Mouse (Mus musculus): ENCODE results near the gene Accs. TPM values are rescaled to one million over a fixed set of nuclear protein-coding genes. Genes with fewer than 3 reads are reported as not detected.
A peak's percentile ranks its signal among the peaks of the same experiment; 100 is the strongest.

Gene Accs
- polyA plus RNA-seq, 1 experiment: 14.8 TPM

DNA sequence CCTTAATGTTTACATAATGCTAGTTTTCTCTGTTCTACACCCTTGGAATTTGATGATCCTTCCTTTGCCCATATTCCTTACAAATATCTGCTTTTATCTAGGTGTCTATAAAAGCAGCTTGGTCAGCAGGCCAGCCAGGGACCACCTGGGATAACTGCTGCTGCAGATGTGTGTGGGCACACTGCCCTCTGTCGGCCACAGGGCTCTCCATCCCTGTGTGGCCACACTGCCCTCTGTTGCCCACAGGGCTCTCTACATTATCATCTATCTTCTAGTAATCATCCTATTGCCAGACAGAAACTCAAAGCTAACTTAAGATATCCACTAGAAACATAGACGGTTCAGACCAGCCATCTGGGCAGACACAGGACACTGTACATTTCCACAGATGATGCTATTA is 39.8 kb downstream of the Accs start:
- TF ChIP-seq POLR2A (IDR thresholded peaks at IDR 0.05; ENCODE audit: low read depth, low read length): no peak
- peak; percentile 96 for TF ChIP-seq CTCF (conservative IDR thresholded peaks at IDR 0.05; ENCODE audit: insufficient read depth, insufficient read length, low read depth, low read length)
- peaks cover 2% of the 10 kb centered on the region; the same call in 1 of the 2 replicates for H3K36me3 ChIP-seq (ENCODE audit: control insufficient read depth, insufficient read depth, low read length)
- no peaks in the 10 kb centered on the region for H3K4me1 ChIP-seq (ENCODE audit: control insufficient read depth, insufficient read depth, low read length)
- H3K27me3 ChIP-seq (replicated peaks; ENCODE audit: control insufficient read depth, insufficient read depth, low read length): no peaks in the 10 kb centered on the region
- no peak overlapping the region for H3K4me3 ChIP-seq (ENCODE audit: insufficient read depth, low read depth, low read length)
- WGBS: 13% methylated on average over 2 of the region's 2 CpGs
- H3K27ac ChIP-seq (ENCODE audit: insufficient read depth, low read depth, low read length): no peak overlapping the region
- DNase-seq: peak; percentile 54

GRCm38 (mm10) chr2:93808071-93808470 is 41.7 kb downstream of the Accs start:
- WGBS: 83% methylated on average over 5 of the region's 5 CpGs
- no peak overlapping the region for H3K4me3 ChIP-seq (ENCODE audit: insufficient read depth, low read depth, low read length)
- no peak for TF ChIP-seq CTCF (conservative IDR thresholded peaks at IDR 0.05; ENCODE audit: insufficient read depth, insufficient read length, low read depth, low read length)
- no peak for TF ChIP-seq POLR2A (IDR thresholded peaks at IDR 0.05; ENCODE audit: low read depth, low read length)
- peaks cover 2% of the 10 kb centered on the region; the same call in 1 of the 2 replicates for H3K36me3 ChIP-seq (ENCODE audit: control insufficient read depth, insufficient read depth, low read length)
- no peaks in the 10 kb centered on the region for H3K27me3 ChIP-seq (replicated peaks; ENCODE audit: control insufficient read depth, insufficient read depth, low read length)
- no peak overlapping the region for H3K27ac ChIP-seq (ENCODE audit: insufficient read depth, low read depth, low read length)
- DNase-seq: no peak
- H3K4me1 ChIP-seq (ENCODE audit: control insufficient read depth, insufficient read depth, low read length): no peaks in the 10 kb centered on the region

DNA sequence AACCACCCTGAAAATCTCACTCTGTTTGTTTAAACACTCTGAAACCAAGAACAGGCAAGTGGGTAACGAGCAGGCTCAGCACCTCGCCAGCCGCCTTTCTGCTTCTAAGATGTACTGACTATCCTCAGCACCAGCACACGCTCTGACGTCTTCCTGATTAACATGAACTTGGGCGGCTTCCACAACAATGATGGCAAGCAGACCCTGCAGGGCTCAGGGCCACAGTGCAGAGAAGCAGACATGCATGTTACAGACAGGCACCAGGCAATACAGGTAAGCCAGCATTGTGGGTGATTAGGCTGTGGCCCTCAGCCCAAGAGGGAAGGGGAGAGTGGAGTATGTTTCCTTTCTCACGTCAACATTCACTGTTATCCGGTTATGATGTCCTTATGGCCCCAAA is 42.3 kb downstream of the Accs start:
- Histone ChIP-seq H3K36me3 (ENCODE audit: control insufficient read depth, insufficient read depth, low read length) (peaks cover under 1% of the 10 kb centered on the region; the same call in 1 of the 2 replicates), H3K4me1 (ENCODE audit: control insufficient read depth, insufficient read depth, low read length) (no peaks in the 10 kb centered on the region), H3K27ac (ENCODE audit: insufficient read depth, low read depth, low read length) (no peak overlapping the region), H3K27me3 (replicated peaks; ENCODE audit: control insufficient read depth, insufficient read depth, low read length) (no peaks in the 10 kb centered on the region), H3K4me3 (ENCODE audit: insufficient read depth, low read depth, low read length) (no peak overlapping the region)
- WGBS: 89% methylated on average over 8 of the region's 8 CpGs
- TF ChIP-seq POLR2A (IDR thresholded peaks at IDR 0.05; ENCODE audit: low read depth, low read length): no peak
- TF ChIP-seq CTCF (conservative IDR thresholded peaks at IDR 0.05; ENCODE audit: insufficient read depth, insufficient read length, low read depth, low read length): no peak
- DNase-seq: no peak

DNA sequence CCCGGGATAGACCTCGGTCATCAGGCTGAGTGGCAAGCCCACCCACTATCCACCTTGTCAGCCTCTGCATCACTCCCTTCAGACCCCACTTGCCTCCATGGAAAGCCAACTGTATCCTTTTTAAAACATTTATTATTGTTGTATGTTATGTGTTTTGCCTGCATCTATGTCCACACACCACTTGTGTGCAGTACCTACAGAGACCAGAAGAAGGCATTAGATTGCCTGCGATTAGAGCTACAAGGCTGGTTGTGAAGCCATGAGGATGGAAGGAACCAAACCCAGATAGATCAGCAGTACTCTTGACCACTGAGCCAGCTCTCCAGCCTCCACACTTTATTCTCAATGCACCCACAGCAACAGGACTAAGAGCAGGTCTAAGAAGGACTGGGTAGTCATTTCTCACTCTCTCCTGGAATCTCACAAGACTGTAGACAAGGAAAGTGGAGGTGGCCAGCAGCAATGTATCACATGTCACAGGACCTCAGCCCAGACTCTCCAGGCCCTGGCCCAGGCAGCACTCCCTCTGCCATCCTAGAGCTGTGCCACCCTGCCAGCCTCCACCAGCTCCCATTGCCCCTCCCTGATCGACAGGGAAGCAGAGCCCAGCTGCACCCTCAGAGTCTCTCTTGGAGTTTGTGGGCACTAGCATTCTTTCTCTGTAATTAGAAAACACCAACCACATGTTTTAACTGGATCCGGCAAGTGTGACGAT is 43.1 kb downstream of the Accs start:
- no peak for DNase-seq
- Histone ChIP-seq H3K27ac (ENCODE audit: insufficient read depth, low read depth, low read length) (no peak overlapping the region), H3K4me1 (ENCODE audit: control insufficient read depth, insufficient read depth, low read length) (no peaks in the 10 kb centered on the region), H3K36me3 (ENCODE audit: control insufficient read depth, insufficient read depth, low read length) (no peaks in the 10 kb centered on the region; the same call in 1 of the 2 replicates), H3K4me3 (ENCODE audit: insufficient read depth, low read depth, low read length) (no peak overlapping the region), H3K27me3 (replicated peaks; ENCODE audit: control insufficient read depth, insufficient read depth, low read length) (no peaks in the 10 kb centered on the region)
- WGBS: 92% methylated on average over 6 of the region's 6 CpGs
- TF ChIP-seq CTCF (conservative IDR thresholded peaks at IDR 0.05; ENCODE audit: insufficient read depth, insufficient read length, low read depth, low read length): no peak
- TF ChIP-seq POLR2A (IDR thresholded peaks at IDR 0.05; ENCODE audit: low read depth, low read length): no peak

GRCm38 (mm10) chr2:93805523-93805922 is 44.2 kb downstream of the Accs start:
- Histone ChIP-seq H3K36me3 (ENCODE audit: control insufficient read depth, insufficient read depth, low read length) (no peaks in the 10 kb centered on the region; the same call in 1 of the 2 replicates), H3K4me3 (ENCODE audit: insufficient read depth, low read depth, low read length) (no peak overlapping the region), H3K27me3 (replicated peaks; ENCODE audit: control insufficient read depth, insufficient read depth, low read length) (no peaks in the 10 kb centered on the region), H3K4me1 (ENCODE audit: control insufficient read depth, insufficient read depth, low read length) (no peaks in the 10 kb centered on the region), H3K27ac (ENCODE audit: insufficient read depth, low read depth, low read length) (no peak overlapping the region)
- no peak for DNase-seq
- WGBS: 88% methylated on average over 4 of the region's 4 CpGs
- no peak for TF ChIP-seq POLR2A (IDR thresholded peaks at IDR 0.05; ENCODE audit: low read depth, low read length)
- TF ChIP-seq CTCF (conservative IDR thresholded peaks at IDR 0.05; ENCODE audit: insufficient read depth, insufficient read length, low read depth, low read length): no peak

DNA sequence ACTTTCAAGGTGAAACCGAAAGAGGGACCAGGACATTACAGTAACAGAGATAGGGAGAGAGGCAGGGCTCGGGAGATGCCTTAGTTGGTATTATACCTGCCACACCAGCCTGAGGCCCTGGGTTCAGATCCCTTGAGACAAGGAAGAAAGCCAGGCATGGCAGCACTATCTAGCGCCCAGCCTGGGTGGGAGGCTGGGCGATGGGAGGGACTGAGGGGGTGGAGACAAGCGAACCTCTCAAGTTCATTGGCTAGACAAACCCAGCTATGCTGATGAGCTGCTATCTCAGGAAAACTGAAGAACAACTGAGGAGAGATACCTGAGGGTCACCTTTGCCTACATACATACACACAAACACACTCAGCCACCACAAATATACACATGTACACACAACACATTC is 44.7 kb downstream of the Accs start:
- H3K36me3 ChIP-seq (ENCODE audit: control insufficient read depth, insufficient read depth, low read length): no peaks in the 10 kb centered on the region; the same call in 1 of the 2 replicates
- no peaks in the 10 kb centered on the region for H3K27me3 ChIP-seq (replicated peaks; ENCODE audit: control insufficient read depth, insufficient read depth, low read length)
- no peak overlapping the region for H3K27ac ChIP-seq (ENCODE audit: insufficient read depth, low read depth, low read length)
- H3K4me1 ChIP-seq (ENCODE audit: control insufficient read depth, insufficient read depth, low read length): no peaks in the 10 kb centered on the region
- H3K4me3 ChIP-seq (ENCODE audit: insufficient read depth, low read depth, low read length): no peak overlapping the region
- DNase-seq: no peak
- no peak for TF ChIP-seq CTCF (conservative IDR thresholded peaks at IDR 0.05; ENCODE audit: insufficient read depth, insufficient read length, low read depth, low read length)
- no peak for TF ChIP-seq POLR2A (IDR thresholded peaks at IDR 0.05; ENCODE audit: low read depth, low read length)
- WGBS: 94% methylated on average over 5 of the region's 5 CpGs

- H3K27ac ChIP-seq (ENCODE audit: insufficient read depth, low read depth, low read length): no peak overlapping the region
- no peaks in the 10 kb centered on the region for H3K4me1 ChIP-seq (ENCODE audit: control insufficient read depth, insufficient read depth, low read length)
- no peaks in the 10 kb centered on the region for H3K27me3 ChIP-seq (replicated peaks; ENCODE audit: control insufficient read depth, insufficient read depth, low read length)
- 95% methylated on average over 2 of the region's 2 CpGs for WGBS
- no peak for DNase-seq
- no peak overlapping the region for H3K4me3 ChIP-seq (ENCODE audit: insufficient read depth, low read depth, low read length)
- no peak for TF ChIP-seq CTCF (conservative IDR thresholded peaks at IDR 0.05; ENCODE audit: insufficient read depth, insufficient read length, low read depth, low read length)
- no peak for TF ChIP-seq POLR2A (IDR thresholded peaks at IDR 0.05; ENCODE audit: low read depth, low read length)
- H3K36me3 ChIP-seq (ENCODE audit: control insufficient read depth, insufficient read depth, low read length): no peaks in the 10 kb centered on the region
Observed at GRCm38 (mm10) chr2:93802947-93803346, 46.8 kb downstream of the Accs start.
